Comparison of ENCODE assay signal across 26 mouse cellular contexts in genomic region chr15:66396008-66396407, GRCm38 (mm10).
"Had no signal": no experiment of that assay in that cellular context is flagged by ENCODE, and none has a peak within 500 bp of the region (broad histone marks: within the 10 kb centered on the region; RNA-seq: fewer than 3 reads in every experiment).

No protein-coding gene starts in this region.

- H3K4me3 ChIP-seq: gastrocnemius, adult 2 months; heart, embryonic 10.5 days; heart, embryonic 12.5 days; hindbrain, embryonic 10.5 days; hindbrain, embryonic 12.5 days; intestine, embryonic 15.5 days; layer of hippocampus, adult 2 months; limb, embryonic 10.5 days; limb, embryonic 12.5 days; liver, embryonic 13.5 days; liver, embryonic 15.5 days had no signal

- DNase-seq: gastrocnemius, adult 2 months; gastrocnemius, postnatal 10 days; gastrocnemius, postnatal 25 days; heart, adult 18-20 months; heart, postnatal 10 days; heart, postnatal 4 days; kidney, adult 18-20 months; kidney, adult 8-10 months; kidney, postnatal 10 days; kidney, postnatal 25 days; kidney, postnatal 4 days; liver; liver, embryonic 13.5 days had no signal

- H3K4me1 ChIP-seq: heart, embryonic 10.5 days; heart, embryonic 12.5 days; hindbrain, embryonic 10.5 days; hindbrain, embryonic 12.5 days; intestine, embryonic 15.5 days; limb, embryonic 10.5 days; limb, embryonic 12.5 days; liver, embryonic 13.5 days; liver, embryonic 15.5 days had no signal

- ATAC-seq: hindbrain, embryonic 16.5 days; inflammation-experienced regulatory T-cells, adult 6 months; intestine, embryonic 15.5 days; intestine, postnatal 0 days had no signal

- H3K27ac ChIP-seq: gastrocnemius, adult 2 months; heart, embryonic 10.5 days; hindbrain, embryonic 10.5 days; hindbrain, embryonic 12.5 days; hindbrain, embryonic 14.5 days; intestine, embryonic 15.5 days; layer of hippocampus, adult 2 months; limb, embryonic 10.5 days; limb, embryonic 12.5 days; liver, embryonic 13.5 days; liver, embryonic 15.5 days had no signal
